Mouse (Mus musculus): ENCODE measurements around the gene Tnni3k. TPM values are rescaled to one million over a fixed set of nuclear protein-coding genes. Genes with fewer than 3 reads are reported as not detected.

Tnni3k gene
- total RNA-seq, 2 experiments from 2014 or later = not detected

DNA sequence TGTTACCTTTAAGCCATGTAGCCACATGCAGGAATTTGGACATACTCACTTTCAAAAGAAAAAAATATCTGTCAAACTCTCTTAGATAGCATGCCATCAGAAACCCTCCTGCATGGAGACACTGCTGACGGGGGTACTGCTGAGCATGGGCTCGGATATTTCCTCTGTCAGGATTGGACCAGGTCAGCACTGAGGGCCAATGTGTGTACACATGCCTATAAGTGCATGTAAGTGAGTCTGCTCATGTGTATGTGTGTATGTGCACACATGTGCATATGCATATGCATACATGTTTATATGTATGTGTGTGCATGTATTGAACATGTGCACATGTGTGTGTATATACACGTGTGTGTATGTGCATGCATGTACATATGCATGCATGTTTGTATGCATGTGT lies 267.6 kb downstream of the Tnni3k start:
- intact Hi-C loops (cut with DNase I; ENCODE audit: low total_unique reads) = no loop called here
- DNase-seq = no peak

DNA sequence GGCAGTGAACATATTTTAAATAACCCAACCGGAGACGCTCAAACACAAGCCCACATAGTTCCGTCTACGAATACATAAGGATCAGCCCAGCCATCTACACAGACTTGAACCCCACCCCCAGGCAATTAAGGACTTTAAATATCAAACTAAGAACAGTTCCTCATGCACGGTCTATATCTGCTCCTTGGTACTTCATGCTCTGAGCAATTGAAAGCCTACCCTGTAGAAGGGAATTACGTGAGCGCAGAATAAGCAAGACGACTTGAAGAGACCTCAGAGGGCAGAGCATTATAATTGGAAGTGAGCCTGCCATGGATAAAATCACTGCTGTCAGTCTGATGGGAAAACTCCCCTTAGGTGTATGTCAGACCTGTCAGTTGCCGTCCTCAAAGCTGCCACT lies 268.9 kb downstream of the Tnni3k start:
- intact Hi-C loops (cut with DNase I; ENCODE audit: low total_unique reads) = no loop called here
- no peak for DNase-seq

GRCm38 (mm10) chr3:154778836-154779595 lies 276.2 kb downstream of the Tnni3k start:
- intact Hi-C loops (cut with DNase I; ENCODE audit: low total_unique reads) = no loop called here

DNA sequence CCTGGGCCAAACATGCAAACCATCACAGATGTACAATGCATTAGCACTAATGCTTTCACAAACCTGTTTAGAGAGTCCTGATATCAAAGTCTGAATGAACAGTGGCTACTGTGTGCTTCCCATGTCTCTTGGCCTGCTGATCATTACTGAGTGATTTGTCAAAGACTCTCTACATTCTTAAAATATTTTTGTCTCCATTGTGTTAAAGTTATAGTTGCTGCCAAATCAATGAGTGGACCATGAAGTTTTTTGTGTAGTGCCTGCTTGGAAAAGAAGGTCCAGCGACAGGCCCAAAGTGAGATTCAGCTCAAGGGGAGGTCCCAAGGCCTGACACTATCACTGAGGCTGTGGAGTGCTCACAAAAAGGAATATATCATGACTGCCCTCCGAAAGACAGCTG lies 283.6 kb downstream of the Tnni3k start:
- no peak for DNase-seq
- intact Hi-C loops (cut with DNase I; ENCODE audit: low total_unique reads) = no loop called here

More at GRCm38 (mm10) chr3:154778836-154779595, 276.2 kb downstream of the Tnni3k start:
- DNase-seq = no peak

DNA sequence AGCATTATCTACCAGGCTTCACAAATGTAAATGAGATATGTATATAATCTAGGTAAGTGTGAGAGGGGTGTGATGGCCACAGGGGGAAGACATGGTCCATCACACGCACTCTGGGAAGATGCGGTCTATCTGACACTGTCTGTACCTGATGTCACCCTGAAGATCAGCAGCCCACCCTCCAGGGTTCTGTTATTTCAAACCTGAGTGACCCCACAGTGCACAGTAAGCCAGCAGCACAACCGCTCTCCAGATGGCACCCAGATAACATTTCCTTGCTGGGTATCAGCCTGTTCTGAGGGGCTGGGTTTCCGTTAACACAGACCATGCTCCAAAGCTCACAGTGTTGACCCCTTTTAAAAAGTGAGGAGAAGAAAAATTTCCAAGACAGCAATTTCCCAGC lies 288.9 kb downstream of the Tnni3k start:
- DNase-seq = no peak
- intact Hi-C loops (cut with DNase I; ENCODE audit: low total_unique reads) = no loop called here

DNA sequence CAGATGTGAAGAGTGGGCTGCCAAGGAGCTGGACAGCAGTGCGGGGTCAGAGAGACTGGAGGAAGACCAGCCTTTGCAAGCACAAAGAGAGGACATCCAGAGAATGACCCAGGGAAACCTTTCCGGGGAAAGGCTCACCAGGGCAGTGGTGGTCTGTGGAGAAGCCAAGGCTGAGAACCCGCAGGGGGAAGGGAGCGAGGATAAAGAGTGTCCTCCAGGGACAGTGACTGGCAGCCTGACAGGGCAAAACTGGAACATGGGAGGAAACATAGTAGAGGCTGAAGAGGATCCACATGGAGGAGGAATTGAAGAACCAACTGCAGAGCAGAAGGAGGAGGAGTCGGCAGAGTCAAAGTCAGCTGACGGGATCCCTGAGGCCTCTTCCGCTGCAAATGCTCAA lies 291.1 kb downstream of the Tnni3k start:
- intact Hi-C loops (cut with DNase I; ENCODE audit: low total_unique reads) = no loop called here
- peak; percentile 6 for DNase-seq

DNA sequence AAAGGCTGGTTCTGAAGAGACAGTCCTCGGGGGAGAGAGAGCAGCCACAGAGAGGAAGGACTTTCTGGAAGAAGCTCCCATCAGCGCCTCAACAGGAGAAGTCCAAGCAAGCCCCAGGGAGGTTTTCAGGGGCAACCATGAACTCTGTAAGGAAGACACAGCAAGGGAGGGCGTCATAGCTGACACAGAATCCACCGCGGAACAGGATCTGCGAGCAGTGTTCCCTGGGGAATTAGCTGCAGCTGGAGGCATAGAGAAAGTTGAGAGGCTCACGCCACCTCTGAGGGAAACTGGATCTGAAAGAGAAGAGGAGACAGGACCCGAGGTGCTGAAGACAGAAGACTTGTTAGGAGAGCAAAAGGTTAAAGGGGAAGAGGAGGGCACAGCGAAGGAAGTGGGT lies 291.8 kb downstream of the Tnni3k start:
- intact Hi-C loops (cut with DNase I; ENCODE audit: low total_unique reads) = no loop called here
- DNase-seq = no peak

DNA sequence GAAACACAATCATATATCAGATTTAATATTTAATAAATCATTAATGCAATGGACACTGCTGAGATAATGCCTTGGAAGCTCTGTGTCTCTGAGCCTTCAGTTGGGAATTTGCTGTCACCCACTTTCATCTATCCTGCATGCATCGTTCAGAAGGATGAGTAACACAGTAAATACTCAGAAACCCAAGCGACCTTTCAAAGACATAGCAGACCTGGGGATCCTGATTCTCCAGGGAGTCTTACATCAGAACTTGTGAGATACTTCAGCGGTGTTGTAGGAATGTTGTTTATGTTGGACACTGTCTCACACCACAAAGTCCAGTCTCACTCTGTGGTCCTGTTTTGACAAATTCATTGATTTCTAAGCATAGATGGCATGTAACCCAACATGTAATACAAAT lies 294.1 kb downstream of the Tnni3k start:
- DNase-seq = no peak
- intact Hi-C loops (cut with DNase I; ENCODE audit: low total_unique reads) = no loop called here

DNA sequence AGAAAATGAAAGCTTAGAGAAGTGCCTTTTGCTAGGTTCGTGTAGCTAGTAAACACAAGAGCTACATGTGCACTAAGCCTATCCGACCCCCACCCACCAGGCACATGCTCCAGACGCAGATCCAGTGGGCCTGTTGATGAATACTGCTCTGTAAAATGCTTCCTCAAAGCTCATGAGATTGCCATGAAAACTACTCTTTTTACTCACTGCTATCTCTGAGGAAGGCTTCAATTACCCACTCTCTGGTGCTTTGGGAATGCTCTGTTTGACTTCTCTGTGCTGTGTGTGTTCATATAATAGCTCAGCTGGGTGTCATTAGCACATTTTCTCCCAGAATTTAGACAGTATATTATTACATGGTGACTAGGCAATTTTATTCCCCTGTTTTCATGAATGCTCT lies 297.1 kb downstream of the Tnni3k start:
- no peak for DNase-seq
- intact Hi-C loops (cut with DNase I; ENCODE audit: low total_unique reads) = no loop called here

DNA sequence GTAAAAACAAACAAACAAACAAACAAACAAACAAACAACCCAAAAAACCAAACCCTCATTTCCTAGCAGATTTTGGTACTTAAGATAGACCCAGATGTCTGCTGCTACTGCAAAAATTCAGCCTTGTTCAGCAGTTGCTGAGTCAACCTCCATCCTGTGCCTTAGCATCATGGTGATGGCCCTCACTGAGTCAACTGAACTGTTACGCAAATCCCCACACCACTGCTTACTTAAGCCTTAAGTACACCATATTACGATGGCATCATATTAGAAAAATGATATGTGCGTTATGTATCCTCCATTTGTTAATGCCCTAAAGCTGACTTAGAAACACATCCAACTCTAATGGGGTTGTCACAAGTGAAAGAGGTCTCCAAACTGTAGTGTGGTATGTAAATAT lies 300.0 kb downstream of the Tnni3k start:
- intact Hi-C loops (cut with DNase I; ENCODE audit: low total_unique reads) = no loop called here

DNA sequence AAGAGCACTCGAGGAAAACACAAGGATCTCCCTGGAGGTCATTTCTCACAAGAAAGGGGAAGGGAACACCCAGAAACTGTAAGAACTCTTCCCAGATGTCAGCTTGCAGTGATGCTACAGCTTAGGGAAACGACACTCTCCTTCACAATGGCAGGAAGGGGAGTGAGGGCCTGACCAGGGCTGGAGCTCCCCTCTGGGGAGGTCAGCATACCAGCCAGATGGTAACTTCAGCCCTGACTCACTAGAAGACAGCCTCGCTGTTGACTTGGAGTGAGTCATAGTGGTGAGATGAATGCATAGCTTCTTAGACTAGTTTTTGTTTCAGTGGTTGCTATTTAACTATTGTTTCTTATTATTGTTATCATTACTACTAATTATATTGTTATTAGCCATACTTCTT lies 300.7 kb downstream of the Tnni3k start:
- intact Hi-C loops (cut with DNase I; ENCODE audit: low total_unique reads) = no loop called here
- DNase-seq = no peak

More for the DNA sequence above, 300.0 kb downstream of the Tnni3k start:
- no peak for DNase-seq

DNA sequence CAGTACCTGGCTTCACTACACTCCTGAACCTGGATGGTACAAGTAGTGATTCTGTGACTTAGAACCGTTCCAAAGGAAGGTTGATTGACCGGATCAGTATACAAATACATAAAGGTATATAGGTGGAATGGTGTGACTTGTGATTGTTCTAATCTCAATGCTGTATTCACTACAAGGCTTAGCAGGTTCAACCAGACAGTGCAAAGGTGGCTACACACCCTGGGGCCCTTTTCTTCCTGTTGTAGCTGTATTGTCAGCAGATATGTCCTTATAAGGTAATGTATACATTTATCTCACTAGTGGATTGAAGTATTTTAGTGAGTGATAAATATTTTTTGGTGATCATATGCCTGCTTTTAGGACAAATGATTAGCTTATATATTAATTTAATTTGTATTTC lies 310.9 kb downstream of the Tnni3k start:
- DNase-seq = no peak
- intact Hi-C loops (cut with DNase I; ENCODE audit: low total_unique reads) = no loop called here

GRCm38 (mm10) chr3:154742927-154743326 lies 312.3 kb downstream of the Tnni3k start:
- no peak for DNase-seq
- intact Hi-C loops (cut with DNase I; ENCODE audit: low total_unique reads) = no loop called here

GRCm38 (mm10) chr3:154741496-154741895 lies 313.7 kb downstream of the Tnni3k start:
- DNase-seq = no peak
- intact Hi-C loops (cut with DNase I; ENCODE audit: low total_unique reads) = no loop called here

Other genes with a start within 250 kb of the Tnni3k start
- gene Fpgt, start 38.0 kb upstream of the Tnni3k start, total RNA-seq (2021) = 1 to 10 TPM; 4.6 to 5.3 TPM
- under 1 TPM; 0.18 to 0.35 TPM for gene Lrriq3, start 38.0 kb upstream of the Tnni3k start, total RNA-seq (2021)